Mouse (Mus musculus) frontal cortex, adult (tissue): ENCODE measurements around the gene Nin.

Experiments used
- ATAC-seq: cut with Nextera tagmentation; 2 replicates; pipeline ENCODE4 v1.9.2; 2017; ENCODE audit warnings: mild to moderate bottlenecking, moderate library complexity, mixed read lengths; ENCODE audit not compliant: low TSS enrichment

Gene Nin

DNA sequence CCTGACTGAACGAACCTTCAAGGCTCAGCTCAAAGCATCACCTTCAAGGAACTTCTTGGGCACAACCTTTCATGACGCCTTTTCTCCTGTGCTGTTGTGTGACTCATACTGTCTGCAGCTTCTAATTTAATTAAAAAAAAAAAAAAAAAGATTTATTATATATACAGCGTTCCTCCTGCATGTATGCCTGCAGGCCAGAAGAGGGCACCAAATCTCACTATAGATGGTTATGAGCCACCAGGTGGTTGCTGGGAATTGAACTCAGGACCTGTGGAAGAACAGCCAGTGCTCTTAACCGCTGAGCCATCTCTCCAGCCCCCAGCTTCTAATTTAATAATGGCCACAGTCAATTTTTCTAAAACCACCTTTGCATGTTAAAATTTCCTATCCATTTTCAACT, 29.8 kb downstream of the Nin start:
- no peak for ATAC-seq

DNA sequence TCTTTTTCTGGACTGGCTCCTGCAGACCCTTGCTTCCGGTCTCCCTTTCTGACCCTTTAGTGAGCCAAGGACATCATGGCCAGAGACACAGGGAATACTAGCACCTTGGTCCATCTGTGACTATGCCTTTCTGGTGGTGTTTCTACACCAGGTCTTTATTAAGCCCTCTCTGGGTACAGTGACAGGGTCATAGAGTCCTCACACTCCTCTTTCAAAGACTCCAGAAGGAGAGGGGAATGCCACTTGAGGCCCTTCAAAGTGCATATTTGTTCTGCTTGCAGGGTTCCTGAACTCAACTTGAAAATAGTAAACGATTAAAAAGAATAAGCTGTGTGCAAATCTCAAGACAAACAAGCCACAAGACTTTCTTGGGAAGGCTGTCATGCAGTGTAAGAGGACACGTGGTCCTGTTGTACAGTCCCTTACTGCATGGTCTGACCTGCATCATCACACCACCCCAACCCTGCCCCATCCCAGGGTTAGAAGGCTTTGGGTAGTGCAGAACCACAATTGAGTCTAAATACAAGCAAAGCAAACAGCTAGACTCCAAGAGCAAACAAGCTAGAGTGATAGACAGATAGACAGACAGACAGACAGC, 30.5 kb downstream of the Nin start:
- ATAC-seq, result no peak

DNA sequence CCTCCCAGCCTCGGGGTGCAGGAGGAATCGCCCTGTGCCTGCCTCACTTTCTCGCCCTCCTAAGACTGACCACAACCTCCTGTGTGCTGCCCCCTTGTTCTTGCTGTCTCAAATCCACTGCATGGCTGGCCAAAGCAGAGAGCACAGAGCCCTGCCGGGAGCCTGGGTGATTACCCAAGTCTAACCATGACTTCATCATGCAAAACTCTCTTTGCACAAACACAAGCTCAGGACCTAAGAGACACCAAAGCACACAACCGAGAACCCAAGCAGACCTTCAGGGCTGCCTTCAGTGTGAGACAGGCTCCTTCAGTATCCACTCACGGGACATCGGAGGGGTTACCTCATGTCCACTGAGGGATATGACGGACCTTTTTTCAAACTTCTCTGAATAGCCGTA, 31.0 kb downstream of the Nin start:
- ATAC-seq, result no peak

DNA sequence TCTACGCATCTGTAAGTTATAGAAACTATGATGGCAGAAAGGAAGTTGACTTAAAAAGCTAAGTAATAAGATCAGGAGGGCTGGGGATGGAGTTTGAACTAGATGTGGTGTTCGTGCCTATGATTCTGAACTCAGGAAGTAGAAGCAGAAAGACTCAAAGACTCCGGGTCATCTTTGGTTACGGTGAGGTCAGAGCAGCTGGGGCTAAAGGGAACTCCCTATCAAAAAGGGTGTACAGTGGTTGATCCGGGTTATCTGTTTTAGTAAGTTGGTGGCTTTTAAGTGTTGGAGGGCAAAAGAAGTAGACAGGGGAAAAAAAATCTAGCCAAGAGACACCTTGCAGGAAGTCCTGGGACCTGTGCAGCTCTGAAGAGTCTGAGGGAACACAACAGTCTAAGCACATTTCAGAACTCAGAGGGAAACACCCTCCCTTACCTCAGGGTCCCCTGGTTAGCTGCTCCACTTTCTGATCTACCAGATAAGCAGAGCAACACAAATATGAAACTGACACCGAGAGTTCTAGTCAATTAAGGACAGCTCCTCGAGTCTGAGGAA, 35.0 kb downstream of the Nin start:
- no peak for ATAC-seq

DNA sequence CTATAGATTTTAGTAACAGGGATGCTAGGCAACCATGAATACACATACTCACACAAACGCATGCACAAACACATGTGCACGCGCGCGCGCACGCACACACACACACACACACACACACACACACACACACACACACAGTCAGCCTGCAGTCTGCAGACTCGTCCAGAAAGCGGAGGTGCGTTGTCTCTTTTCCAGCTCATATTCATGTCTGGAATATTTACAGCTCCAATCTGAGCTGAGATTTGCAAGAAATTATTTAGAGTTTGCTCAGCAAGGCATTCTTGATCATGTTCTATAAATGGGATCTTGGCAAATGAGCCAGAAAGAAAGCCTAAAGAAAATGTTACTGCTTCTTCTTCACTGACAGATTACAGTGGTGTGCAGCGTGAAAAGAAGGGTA, 37.0 kb downstream of the Nin start:
- peak; percentile 62 for ATAC-seq

DNA sequence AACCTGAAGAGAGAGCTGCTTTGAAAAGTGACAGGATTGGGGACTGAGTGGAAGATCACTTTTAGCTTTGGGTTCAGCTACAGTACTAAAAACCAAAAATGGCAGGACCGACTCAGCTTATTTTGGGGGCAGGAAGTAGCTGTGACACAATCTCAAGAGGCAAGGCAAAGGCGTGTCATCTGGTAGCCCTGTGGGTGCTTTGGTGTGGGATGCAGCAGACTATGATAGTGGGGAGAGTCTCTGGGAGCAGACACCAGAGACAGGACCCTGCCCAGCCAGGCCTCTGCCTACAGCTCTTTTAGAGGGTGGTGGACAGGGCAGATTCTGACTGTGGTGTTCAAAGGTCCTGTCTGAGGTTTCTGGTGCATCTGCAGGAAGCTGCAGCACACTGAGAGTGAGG, 38.5 kb downstream of the Nin start:
- no peak for ATAC-seq

DNA sequence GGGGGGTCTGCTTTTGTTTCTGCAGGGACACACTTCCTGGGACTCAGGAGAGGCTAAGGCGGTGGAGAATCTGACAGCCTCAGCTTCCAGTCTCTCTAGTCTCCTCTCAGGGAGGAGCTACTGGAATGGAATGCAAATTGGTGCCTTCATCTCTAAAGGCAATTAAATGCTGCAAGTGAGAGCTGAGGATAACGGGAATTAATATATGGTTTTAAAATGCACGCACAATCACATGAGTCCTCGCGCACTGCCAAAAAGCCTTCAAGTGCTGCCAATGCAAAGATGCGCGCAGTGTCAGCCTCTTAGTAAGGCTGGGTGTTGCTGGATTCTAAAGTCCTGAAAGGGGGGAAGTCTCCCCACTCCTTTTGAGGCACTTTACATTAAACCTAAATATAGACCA, 42.6 kb downstream of the Nin start:
- ATAC-seq, result 0 out of 2 replicates have a peak, but pooled peaks have one; percentile 28

DNA sequence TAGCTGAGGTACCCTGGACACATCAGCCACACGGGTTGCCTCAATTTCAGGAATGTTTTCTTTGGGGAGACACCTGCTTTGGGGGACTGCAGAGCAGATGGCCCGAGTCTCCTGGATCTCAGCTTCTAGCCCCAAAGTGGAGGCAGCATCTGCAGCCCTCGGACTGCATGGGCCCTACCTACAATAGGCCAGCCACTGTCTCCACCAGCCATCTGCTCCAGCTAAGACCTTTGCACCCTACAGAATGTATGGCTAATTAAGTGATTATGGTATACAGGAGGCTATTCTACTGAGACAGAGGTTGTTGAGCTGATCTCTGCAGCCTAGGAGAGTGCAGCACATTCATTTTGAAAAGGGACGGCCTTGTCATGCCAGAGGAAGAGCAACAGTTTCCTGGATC, 43.2 kb downstream of the Nin start:
- ATAC-seq, result no peak

DNA sequence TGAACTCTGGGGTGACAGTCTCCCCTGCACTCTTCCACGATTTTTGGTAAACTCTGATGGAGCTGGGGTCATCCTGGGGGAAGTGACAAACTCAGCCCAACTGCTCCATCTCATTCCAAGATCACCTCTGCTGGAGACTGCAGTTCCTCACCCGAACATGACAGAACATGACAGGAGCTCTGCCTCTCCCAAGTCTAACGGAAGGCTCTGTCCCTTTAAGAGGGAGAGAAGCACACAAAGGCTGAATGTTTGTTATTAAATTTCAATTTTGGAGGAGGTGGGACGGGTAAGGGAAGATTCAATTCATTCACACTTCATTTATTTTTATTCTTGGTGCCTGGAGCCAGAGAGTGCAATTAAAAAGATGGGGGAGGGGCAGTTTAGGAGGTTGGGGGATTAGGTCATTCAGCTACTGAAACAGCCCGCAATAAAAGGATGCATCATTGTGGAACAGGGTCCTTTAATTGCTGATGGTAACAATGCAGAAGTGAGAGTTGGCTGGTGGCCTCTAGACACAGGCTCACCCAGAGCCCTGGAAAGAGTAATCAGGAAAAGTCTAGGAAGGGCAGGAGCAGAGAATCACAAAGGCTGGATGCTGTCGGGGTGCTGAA, 44.8 kb downstream of the Nin start:
- no peak for ATAC-seq

DNA sequence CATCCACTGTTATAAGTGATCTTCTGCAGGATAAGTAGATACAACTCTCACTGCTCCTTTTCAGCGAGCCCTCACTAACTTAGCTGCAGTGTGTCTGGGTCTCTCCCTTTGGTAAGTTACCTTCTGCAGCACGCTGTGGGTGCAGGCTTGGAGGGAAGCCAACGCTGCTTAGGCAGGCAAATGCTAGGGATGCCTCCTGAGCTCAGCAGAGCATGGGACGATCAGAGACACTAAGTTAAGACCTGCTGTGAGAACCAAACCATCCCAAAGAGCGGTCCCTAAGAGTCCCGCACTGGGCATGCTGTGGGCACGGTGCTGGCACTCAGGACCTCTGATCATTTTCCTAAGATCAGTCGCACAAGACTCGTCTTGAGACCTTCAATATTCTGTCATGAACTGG, 45.7 kb downstream of the Nin start:
- peak; percentile 70 for ATAC-seq

DNA sequence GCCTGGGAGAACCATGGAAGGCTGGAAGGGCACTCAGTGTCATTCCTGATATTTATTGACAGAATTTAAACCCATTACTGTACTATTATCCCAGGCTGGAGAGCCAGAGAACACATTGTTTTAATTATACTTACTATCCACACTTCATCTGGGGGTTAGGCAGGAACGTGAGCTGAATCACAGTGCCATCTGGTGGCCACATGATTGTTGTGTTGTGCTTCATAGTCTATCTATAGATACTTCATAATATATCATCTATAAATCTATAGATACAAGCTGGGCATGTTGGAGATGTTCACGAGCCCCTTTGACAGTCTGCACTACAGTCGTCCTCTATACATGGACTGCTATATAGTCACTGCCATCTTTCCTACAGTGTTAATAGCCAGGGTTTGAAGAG, 51.4 kb downstream of the Nin start:
- ATAC-seq, result peak; percentile 39; the same call in 1 of the 2 replicates

DNA sequence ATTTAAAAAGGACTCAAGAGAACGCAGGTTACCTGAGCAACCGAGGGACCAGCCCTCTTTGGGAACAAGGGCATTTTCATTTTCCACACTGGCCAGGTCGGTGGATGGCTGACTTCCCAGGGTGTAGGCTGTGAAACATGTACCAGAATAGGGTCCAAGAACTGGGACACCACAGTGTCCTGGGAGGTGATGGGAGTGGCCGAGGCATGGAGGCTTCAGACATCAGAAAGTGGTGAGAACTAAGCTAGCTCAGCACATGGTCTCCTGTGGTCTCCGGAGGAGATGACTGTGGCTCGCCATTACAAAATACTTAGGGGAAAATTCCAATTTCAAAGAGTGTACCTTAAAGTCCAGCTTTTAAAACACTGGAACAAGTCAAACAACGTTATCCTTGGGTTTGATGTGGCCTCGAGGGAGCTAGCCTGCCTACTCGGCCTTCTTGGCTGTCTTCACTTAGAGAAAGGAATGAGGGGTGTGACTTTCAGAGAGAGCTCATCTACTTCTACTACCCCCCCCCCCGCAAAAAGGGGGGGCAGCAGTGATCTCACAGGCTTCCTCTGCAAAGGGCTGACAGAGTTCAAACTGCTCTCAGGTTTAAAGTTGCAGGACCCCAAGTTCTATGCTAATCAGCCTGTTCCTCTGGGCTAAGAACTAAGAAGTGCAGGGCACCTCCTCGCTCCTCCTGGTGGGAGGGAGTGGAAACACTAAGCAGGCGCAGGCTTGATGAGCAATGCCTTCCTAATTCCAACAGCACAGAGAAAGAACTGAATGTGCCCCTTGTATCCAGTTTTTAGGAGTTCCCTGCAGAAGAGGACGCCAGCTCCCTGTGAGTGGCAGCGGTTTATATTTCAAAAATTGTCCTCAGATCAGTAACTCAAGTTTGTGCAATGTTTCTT, 54.3 kb downstream of the Nin start:
- peak; percentile 60 for ATAC-seq

DNA sequence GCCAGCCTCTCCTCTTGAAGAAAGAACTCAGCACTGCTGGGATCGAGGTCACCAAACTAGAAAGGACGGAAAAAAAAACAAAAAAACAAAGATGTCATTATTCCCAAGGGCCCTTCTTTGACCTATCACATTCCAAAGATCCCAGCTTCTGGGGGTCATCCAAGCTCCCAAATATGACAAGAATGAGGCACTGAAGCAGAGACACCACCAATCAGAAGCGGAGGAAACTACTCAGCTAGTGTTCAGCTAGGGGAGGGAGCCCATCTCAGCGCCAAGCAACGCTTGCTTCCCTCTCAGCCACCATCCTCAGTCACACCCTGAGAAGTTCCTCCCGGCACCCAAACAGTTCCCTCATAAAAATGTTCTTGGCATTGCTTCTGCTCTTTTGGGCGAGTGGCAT, 62.8 kb downstream of the Nin start:
- no peak for ATAC-seq

DNA sequence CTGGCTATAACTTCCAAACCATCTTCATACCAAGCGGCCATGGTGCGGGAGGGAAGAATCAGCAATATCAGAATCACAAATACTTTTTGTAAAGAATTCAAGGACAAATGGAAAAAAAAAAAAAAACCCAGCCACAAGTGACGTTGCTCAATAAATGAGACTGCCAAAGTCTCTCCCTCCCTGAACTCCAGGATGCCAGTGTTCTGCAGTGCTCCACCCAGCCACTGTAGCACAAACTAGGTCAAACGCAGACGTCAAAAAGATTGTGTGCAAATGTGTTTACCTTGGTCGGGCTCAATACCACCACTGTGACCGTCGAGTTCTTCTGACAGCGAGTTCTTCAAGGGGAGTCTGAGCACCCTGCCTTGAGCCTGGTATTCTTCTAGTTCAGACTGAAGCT, 64.8 kb downstream of the Nin start:
- ATAC-seq, result no peak

DNA sequence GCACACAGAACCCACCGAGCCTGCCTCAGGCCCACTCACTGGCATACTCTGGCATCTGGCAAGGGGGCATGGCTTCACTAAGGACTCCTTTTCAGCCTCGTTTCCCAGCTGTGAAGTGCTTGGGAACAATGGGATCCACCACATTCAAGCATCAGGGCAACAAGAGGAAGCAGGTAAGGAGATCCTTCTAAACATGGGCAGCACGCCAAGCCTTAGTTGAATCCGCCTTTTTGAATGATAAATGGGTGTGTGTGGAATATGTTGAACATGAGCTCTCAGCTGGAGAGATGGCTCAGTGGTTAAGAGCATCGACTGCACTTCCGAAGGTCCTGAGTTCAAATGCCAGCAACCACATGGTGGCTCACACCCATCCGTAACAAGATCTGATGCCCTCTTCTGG, 66.2 kb downstream of the Nin start:
- ATAC-seq, result no peak

DNA sequence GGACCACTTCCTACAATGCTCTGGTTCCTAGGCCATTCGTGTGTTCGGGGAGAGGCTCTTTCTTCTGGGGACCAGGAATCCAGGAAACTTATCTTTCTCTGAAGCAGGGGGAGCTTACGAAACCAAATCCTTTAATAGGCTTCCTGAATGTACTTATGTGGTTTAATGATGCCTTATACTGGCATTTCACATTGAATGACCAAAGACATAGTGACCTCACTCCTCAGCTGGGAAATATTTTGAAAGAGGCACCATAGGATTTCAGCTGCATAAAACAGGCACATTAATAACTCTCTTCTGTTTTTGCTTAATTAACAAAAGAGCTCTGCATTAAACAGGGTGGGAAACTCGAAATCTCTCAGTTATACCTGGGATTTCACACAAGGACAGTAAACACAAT, 69.2 kb downstream of the Nin start:
- ATAC-seq, result no peak

DNA sequence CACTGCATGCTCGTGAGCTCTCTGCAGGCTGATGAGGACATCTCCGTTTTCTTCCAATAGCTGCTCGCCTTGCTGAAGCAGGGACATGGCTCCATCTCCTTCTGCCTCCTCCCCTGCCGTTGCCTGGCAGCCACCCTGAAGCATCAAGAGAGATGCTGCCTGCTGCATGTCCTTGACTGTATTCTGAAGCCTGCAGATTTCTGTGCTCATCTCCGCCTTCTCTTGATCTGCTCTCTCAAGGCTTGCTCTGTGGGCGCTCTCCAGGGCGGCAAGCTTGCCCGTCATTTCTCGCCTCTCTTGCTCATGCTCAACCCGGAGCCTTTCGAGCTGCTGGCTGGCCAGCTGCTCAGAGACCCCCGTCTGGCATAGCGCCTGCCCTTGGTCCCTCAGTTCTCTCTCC, 70.1 kb downstream of the Nin start:
- ATAC-seq, result peak; percentile 95

DNA sequence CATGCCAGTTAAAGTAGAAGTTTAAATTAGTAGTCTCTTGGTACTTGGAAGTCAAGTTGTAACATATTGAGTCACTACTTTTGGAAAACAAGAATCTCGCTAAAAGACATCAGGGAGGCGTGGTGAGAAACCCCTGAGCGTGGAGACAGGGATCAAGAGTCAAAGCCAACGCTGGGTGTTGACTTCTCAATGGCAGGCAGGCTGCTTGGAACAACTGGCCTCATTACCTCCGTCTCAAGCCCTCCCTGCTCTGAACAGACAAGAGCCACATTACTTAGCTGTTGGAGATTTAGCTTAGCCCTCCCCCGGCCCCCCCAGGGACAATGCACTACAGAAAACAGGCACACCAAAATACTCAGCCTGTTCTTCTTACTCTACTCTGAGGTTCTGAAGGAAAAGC, 72.5 kb downstream of the Nin start:
- ATAC-seq, result no peak

DNA sequence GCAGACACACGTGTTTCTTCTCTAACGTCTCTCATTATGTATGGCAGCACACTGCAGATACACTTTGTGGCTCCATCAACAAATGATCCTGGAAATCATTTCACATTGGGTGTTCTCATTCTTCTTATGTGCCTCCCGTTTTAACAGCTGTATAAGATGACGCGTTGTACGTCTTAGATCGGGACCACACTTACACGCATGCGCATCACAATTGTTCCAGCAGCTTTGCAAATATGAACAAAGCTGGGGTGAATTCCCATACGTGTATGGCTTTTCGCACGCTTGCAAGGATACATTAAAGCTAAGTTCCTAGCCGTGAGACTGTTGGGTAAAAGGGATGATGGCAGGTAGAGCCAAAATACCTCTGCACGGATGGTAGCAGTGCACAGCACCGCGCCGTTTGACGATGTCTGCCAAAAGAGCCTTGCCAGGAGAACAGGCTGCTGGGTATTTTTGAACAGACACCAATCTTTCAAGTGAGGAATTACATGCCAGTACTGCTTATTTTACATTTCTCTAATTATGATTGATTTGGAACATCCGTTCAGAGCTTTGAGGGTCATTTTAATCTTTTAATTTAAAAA, 76.7 kb downstream of the Nin start:
- ATAC-seq, result peak; percentile 76

DNA sequence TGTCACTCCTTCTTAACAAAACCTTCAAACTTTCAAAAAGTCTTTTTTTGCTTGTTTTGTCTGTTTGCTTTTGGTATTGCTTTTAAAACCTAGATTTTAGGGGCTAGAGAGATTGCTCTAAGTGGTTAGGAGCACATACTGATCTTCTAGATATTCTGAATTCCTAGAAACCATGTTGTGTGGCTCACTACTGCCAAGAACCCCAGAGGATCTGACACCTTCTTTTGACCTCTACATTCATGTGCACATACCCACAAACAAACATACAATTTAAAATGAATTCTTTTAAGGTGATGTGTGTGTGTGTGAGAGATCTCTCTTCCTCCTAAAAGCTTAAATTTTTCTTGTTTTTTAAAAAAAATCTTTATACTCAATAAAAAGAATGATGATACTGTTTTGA, 87.3 kb downstream of the Nin start:
- no peak for ATAC-seq

DNA sequence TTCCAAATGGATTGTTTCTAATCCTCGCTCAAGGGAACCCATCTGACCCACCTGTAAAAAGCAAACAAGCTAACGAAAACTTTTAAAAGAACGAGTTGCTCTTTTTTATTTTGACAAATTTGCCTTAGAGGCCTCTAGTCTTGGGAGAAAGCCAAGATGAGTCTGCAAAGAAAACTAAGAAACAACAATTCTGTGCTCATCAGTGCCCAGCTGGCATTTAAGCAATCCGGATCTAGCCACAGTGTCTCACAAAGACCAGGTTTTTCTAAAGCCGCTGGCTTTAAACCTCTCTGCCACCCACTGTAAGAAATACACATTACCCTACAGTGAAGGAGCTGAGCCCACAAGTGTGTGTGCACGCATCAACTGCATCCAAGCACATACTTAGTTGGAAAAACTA, 88.1 kb downstream of the Nin start:
- no peak for ATAC-seq

DNA sequence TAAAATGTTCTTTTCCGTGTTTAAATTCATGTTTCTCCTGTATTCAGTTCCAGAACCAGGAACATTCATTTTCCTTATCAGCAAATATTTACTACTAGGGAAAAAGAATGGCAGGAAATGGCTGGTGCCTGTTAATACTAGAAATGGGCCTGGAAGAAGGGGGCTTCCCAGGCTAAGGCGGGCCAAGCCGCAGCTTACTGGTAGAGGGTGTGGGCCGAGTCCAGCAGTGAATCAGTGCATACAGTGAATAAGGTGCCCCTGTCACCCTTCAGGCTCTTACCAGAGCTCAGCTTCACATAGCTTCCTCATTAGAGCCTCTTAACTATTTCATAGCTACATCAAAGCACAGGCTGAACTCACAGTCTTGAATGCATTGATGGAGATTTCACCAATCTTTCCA, 89.9 kb downstream of the Nin start:
- no peak for ATAC-seq

DNA sequence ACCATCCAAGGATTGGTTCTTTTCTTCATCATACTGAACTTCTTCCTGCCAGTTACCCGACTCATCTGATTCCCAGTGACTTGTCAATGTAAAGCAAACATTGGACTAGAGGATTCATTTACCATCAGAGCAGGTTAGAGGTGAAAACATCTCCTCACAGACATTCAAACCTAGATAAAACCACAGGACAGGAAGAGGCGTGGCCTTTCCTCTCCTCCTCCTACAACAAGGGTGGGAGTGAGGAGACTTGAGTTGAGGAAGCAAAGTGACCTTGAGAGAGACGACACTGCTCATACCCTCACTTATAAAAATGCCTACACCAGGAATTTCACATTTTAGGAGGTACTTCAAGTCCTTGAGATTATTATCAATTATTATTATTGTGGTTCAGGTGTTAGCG, 95.4 kb downstream of the Nin start:
- no peak for ATAC-seq
